Mouse (Mus musculus) olfactory bulb, adult 2 months (tissue): ENCODE data around the gene Adgre5.

Experiments
- CTCF ChIP-seq: fragments of 200-500 bp; IDR thresholded peaks from 2 replicates; pipeline ENCODE4 v1.5.1; 2012; ENCODE audit warnings: low read depth, mild to moderate bottlenecking, low read length, moderate library complexity; ENCODE audit not compliant: insufficient read depth
- POLR2A ChIP-seq: fragments of 200-500 bp; IDR thresholded peaks from 2 replicates; pipeline ENCODE4 v1.6.1; 2012; ENCODE audit warnings: mild to moderate bottlenecking, low read depth, low read length, moderate library complexity; ENCODE audit not compliant: insufficient read depth

DNA sequence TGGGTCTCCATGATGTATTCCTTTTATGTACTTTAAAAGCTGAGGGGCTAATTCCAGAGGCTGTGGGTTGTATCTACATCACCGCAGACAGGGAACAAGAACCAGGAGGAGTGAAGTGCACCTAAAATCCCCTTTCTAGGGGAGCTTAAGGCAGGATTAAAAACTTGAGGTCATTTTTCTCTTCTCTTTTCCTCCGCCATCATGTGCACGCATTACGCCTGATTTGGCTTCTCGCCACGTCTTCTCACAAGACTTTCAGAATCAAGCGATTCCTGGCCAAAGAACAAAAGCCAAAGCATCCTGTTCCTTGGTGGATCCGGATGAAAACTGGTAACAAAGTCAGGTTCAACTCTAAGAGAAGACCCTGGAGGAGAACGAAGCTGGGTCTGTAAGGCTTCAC, 8.1 kb upstream of the Adgre5 start:
- no peak for TF ChIP-seq POLR2A
- no peak for TF ChIP-seq CTCF
